Mouse (Mus musculus): ENCODE results near the gene Peli1. TPM values are rescaled to one million over a fixed set of nuclear protein-coding genes. Genes with fewer than 3 reads are reported as not detected.

Peli1 gene
- 13.8 and 20.9 TPM in 2 replicates for polyA plus RNA-seq (2012)

GRCm38 (mm10) chr11:21091067-21091427 lies at the start of gene Peli1:
Gene Peli1 (plus strand): TSS chr11:21091291.
- no peak for TF ChIP-seq GATA1 (IDR thresholded peaks at IDR 0.05; ENCODE audit: low read length)

DNA sequence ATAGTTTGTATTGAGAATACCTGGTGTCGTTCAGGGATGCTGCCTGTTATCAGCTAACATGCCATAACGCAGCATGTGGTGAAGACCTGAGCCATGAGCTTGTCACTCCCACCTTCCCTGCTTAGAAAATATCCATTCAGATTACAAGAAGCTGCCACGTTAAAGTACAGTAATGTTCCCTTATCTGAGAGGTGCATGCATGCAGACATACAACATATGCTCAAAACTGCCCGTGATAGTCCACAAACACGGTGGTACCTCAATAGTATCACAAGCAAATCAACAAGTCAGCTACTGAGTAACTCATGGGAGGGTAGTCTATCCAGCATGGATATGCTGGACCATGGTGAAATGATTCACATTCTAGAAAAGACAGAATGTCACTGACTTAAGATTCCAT lies 48.5 kb upstream of the Peli1 start:
- no peak for TF ChIP-seq GATA1 (IDR thresholded peaks at IDR 0.05; ENCODE audit: low read length)

- TF ChIP-seq GATA1 (IDR thresholded peaks at IDR 0.05; ENCODE audit: low read length) = no peak
These were observed 44.9 kb upstream of the Peli1 start for GRCm38 (mm10) chr11:21046188-21046587.

DNA sequence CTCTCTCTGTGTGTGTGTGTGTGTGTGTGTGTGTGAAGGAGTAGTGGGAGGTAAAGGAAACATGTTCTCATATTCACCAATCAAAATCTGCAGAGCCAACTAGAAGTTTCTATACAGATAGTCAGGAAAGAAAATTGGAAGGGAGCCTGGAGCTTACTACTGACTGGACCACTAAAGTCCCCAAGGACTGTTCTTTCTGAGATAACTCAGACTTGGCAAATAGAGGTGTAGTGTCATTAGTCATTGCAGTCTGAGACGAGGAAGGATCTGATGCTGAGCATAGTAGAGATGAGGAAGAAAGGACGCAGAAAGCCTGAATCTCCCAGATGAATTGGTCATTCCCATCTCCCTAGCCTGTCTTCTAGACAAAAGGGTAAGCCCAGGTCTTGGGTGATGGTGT lies 43.2 kb upstream of the Peli1 start:
- TF ChIP-seq GATA1 (IDR thresholded peaks at IDR 0.05; ENCODE audit: low read length) = no peak

GRCm38 (mm10) chr11:21051716-21052115 lies 39.4 kb upstream of the Peli1 start:
- no peak for TF ChIP-seq GATA1 (IDR thresholded peaks at IDR 0.05; ENCODE audit: low read length)

DNA sequence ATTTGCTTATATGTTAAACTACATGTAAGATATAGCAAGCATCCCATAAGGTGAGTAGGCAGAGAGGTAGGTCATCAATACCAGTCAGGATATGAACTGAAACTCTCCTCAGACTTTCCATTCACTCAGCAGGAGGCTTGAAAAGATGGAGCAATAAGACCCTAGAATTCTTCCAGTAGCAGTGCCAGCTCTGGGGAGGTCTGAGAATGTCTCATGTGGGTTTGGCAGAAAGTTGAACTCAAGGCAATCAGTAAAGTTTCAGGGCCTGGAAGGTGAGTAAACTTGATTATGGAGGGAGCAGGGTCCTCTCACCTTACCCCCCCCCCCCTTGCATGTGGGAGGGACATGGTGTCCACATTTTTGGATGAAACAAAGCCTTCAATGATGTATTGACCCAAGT lies 36.5 kb upstream of the Peli1 start:
- no peak for TF ChIP-seq GATA1 (IDR thresholded peaks at IDR 0.05; ENCODE audit: low read length)

- no peak for TF ChIP-seq GATA1 (IDR thresholded peaks at IDR 0.05; ENCODE audit: low read length)
These were observed 34.8 kb upstream of the Peli1 start for GRCm38 (mm10) chr11:21056109-21056850.

DNA sequence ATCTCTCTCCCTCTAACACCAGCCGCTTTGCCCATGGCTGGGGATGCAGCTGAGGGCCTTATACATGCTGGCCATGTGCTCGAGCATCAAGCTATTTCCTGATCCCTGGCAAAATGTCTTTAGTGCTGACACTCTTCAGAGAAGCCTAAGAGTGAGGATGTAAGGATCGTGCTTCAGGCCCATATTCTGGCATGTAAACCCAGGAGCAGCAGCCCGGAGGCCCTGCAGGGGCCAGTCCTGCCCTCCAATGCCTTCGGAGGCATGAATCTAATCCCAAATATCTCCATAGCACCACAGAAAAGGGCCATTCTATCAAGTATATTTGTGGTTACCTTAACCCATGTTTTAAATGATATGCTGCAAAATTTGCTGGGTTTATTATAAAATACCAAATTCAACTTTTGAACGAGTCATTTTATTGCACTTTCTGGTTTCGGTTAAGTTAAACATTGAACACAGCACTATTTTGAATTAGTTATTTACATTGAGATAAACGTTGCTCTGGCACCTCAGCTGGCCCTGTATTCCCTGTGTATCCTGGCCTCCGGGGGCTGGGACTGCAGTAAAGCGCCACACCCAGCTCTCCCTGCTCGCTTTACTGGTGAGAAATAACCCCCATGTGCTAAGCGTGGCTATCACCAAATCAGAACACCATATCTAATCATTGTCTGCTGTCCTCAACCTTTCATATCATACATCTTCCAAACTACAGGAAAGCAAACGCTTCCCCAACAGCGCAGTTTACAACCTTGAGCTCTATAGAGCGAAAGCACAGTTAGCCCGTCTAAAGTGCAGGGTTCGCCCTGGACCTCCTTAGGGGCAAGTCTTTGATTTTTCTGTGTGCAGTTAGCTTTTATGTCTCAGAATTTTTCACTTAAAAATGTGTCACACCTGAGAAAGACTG lies 33.3 kb upstream of the Peli1 start:
- TF ChIP-seq GATA1 (IDR thresholded peaks at IDR 0.05; ENCODE audit: low read length) = no peak

DNA sequence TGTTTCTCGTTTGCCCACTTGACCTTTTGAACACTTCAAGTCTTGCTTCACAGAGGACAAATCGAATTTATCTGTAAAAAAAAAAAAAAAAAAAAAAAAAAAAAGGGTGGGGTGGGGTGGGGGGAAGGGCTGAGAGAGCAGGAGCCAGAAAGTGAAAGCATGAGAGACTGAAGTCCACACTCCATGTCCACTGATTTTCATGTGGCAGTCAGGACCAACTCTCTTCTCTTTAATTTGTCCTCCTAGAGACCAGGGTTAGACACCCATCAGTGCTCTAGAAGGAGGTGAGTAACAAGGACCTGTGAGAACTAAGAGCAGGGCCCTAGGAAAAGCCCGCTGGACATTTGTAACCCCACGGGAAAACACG lies 32.7 kb upstream of the Peli1 start:
- TF ChIP-seq GATA1 (IDR thresholded peaks at IDR 0.05; ENCODE audit: low read length) = no peak

- TF ChIP-seq GATA1 (IDR thresholded peaks at IDR 0.05; ENCODE audit: low read length) = no peak
These were observed 30.6 kb upstream of the Peli1 start for GRCm38 (mm10) chr11:21060386-21061074.

DNA sequence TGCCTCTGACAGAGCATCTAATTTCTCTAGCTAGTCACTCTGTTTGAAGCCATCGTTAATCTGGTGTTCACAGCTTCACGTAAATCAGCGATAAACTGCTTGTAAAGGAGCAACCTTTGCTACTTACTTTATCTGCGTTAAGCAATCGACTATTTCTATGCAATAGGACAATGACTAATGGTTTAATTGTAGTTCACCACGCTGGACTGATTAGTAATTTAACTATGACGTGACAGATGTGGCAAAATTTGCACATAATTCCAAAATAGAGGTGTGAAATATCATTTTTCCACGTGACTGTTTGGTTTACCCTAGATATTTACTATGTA lies 30.1 kb upstream of the Peli1 start:
- TF ChIP-seq GATA1 (IDR thresholded peaks at IDR 0.05; ENCODE audit: low read length) = no peak

- no peak for TF ChIP-seq GATA1 (IDR thresholded peaks at IDR 0.05; ENCODE audit: low read length)
These were observed 29.7 kb upstream of the Peli1 start for GRCm38 (mm10) chr11:21061431-21061830.

DNA sequence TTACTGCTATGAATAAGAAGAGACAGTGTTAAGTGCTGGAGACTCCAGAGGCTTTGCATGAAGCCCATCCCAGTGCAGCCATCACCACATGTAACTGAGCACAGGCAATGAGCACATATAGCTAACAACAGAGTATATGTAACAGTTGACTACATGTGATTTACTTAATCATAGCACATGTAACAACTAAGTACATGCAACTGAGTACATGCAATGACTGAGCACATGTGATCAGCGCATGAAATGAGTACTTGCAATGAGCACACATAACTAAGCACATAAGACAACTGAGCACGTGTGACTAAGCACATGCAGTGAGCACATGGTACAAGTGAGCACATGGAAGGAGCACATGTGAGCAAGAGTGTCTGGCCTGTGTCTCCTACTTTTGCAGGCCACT lies 29.0 kb upstream of the Peli1 start:
- no peak for TF ChIP-seq GATA1 (IDR thresholded peaks at IDR 0.05; ENCODE audit: low read length)

DNA sequence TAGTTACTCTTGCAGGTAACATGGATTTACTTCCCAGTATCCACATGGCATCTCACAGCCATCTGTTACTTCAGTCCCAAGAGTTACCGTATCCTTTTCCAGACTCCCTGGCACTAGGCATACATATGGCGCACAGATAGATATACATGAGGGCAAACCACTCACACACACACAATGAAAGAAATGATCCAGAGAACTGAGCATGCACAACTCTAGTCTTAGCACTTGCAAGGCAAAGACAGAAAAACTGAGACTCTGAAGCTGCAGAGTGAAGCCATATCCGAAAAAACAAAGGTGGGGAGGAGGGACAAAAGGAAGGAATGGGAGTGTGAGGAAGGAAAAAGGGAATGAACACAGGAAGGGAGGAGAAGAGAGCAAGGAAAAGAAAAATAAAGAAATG lies 27.8 kb upstream of the Peli1 start:
- no peak for TF ChIP-seq GATA1 (IDR thresholded peaks at IDR 0.05; ENCODE audit: low read length)

- no peak for TF ChIP-seq GATA1 (IDR thresholded peaks at IDR 0.05; ENCODE audit: low read length)
These were observed 11.7 kb upstream of the Peli1 start for GRCm38 (mm10) chr11:21079400-21079799.

DNA sequence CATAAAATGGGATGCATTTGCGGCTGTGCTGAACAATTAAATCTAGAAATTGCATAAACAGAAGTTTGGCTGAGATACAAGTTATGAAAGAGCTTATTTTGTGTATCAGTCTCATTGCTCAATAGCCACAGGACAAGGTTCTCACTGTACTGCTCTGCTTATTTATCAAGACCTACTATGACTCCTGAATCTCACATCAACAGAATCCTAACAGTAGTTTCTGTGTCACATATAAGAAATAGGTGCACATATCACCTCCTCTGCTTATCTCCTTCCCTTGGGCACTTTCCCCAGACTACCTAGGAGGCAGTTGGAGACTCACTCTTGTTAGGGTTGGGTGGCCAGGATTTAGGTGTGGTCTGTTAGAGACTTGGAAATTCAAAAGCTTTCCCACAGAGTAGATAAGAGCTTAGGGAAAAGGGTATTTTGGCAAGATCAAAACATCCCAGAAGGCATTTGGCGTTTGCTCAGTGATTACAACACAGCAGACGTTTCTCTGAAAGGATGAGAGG lies 11.2 kb upstream of the Peli1 start:
- TF ChIP-seq GATA1 (IDR thresholded peaks at IDR 0.05; ENCODE audit: low read length) = no peak

Data from G1E-ER4 (cell line).